Mouse (Mus musculus): ENCODE results near the gene Lrfn4. TPM values are rescaled to one million over a fixed set of nuclear protein-coding genes. Genes with fewer than 3 reads are reported as not detected.
A peak's percentile ranks its signal among the peaks of the same experiment; 100 is the strongest.

Gene Lrfn4
- polyA plus RNA-seq (2016; fragmentation: Nextera tagmentation; extraction: Ambion mirVana) = 12.1 and 15.4 TPM in 2 replicates

DNA sequence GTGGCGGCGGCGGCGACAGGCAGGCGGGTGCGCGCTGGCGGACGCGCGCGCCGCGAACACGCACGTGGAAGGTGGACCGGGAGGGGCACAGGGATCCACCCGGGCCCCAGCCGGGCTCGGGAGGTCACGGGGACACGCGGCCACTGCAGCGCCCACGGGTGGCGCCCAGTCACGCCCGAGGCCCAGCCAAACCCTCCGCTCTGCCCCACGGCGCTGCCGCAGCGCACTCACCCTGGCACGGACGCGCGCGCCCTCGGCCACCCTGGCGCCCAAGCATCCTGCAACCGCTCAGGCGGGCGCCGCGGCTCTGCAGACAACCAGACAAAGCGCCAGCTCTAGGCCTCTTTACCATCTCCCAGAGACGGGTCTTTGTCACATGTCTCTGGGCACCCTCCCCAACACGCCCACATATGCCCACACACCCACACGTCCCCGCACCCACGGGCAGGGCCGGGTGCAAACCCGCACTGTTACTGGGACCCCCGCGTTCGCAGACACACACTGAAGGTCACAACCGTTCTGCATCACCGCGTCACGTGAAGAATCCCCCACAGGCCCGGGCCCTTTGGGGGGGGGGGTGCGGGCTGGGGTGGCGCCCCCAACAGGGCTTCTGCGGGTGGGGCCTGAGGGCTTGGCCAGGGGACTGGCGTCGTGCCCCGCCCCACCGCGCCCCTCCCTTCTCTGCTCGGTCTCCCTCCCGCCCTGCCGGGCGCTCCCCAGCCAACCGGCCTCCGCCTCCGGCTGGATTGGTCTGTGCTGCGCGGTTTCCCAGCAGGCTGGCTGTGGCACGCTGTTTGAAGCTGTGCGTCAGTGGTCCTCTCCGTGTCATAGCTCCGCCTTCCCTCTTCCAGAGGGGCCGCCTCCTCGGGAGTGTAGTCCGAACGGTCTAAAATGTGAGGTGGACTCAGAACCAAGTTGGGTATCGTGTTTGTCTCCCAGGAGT lies at the start of gene Lrfn4:
Gene Lrfn4, minus strand, starts transcription at position 517 of the 943 bp plus-strand sequence.
- H3K9ac ChIP-seq (replicated peaks) = peak within 1 kb of the TSS; percentile 97
- H3K27me3 ChIP-seq = no peaks in the 10 kb centered on the region
- H3K9me3 ChIP-seq = no peaks in the 10 kb centered on the region
- WGBS = under 1% methylated on average over 78 of the region's 87 CpGs
- H3K27ac ChIP-seq = peak within 1 kb of the TSS; percentile 94
- H3K4me1 ChIP-seq (replicated peaks) = peaks cover 36% of the 10 kb centered on the region
- peaks cover 45% of the 10 kb centered on the region for H3K36me3 ChIP-seq
- H3K4me3 ChIP-seq (replicated peaks) = peak within 1 kb of the TSS; percentile 93
- ATAC-seq (ENCODE audit: insufficient number of reproducible peaks, insufficient read depth, low FRiP score, low TSS enrichment, low read depth) = peak; percentile 92
- peak within 1 kb of the TSS; percentile 76 for H3K4me2 ChIP-seq

DNA sequence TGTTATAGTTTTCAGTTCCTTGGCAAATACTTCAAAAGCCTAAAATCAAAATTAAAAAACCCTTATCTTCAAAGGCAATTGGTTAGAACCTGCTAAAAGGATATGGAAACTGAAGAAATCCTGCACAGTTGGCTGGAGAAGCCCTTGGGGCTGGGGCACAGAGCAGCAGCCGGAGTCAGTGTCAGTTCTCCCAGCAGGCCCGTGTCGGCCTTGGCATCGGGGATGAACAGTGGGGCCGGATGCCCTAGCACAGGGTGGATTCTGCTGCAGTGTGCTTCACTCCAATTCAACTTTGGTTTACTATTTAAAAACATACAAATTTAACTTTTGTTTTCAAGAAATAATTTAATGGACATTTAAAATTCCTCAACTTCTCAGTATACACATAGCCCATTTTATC lies 42.7 kb upstream of the Lrfn4 start:
- H3K4me1 ChIP-seq (replicated peaks) = no peaks in the 10 kb centered on the region
- WGBS = 89% methylated on average over 5 of the region's 5 CpGs
- H3K9ac ChIP-seq (replicated peaks) = no peak overlapping the region
- H3K4me2 ChIP-seq = no peak overlapping the region
- H3K36me3 ChIP-seq = no peaks in the 10 kb centered on the region
- no peaks in the 10 kb centered on the region for H3K9me3 ChIP-seq
- H3K4me3 ChIP-seq (replicated peaks) = no peak overlapping the region
- ATAC-seq (ENCODE audit: insufficient number of reproducible peaks, insufficient read depth, low FRiP score, low TSS enrichment, low read depth) = no peak
- H3K27ac ChIP-seq = no peak overlapping the region
- no peaks in the 10 kb centered on the region for H3K27me3 ChIP-seq

DNA sequence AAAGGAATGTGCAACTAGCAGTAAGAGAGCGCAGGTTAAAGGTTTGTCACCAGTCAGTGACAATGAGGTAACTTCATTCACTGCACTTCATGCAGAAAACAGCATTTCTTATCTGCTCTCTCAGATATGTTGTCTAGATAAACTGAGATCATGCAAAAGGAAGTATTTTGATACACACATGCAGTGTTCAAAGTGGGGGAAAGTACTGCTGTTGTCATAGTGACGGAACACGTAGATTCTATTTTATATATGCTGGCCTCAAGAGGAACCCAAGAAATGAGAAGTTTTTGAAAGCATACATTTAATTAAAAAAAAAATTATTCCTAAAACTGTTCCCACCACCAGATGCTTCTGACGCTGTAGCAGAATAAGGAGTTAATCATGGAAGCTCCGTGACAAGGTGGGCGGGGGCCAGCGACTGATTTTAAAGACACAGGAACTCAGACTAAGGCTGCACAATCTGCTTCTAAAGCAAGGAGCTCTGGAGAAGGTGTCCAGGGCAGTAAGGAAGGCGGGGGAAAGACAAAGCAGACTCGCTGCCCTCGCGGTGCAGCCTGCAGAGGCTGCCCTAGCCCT lies 31.5 kb upstream of the Lrfn4 start:
- no peaks in the 10 kb centered on the region for H3K4me1 ChIP-seq (replicated peaks)
- no peak overlapping the region for H3K27ac ChIP-seq
- H3K27me3 ChIP-seq = no peaks in the 10 kb centered on the region
- no peak for ATAC-seq (ENCODE audit: insufficient number of reproducible peaks, insufficient read depth, low FRiP score, low TSS enrichment, low read depth)
- no peak overlapping the region for H3K4me2 ChIP-seq
- H3K4me3 ChIP-seq (replicated peaks) = no peak overlapping the region
- no peaks in the 10 kb centered on the region for H3K9me3 ChIP-seq
- 81% methylated on average over 11 of the region's 11 CpGs for WGBS
- no peaks in the 10 kb centered on the region for H3K36me3 ChIP-seq
- no peak overlapping the region for H3K9ac ChIP-seq (replicated peaks)

DNA sequence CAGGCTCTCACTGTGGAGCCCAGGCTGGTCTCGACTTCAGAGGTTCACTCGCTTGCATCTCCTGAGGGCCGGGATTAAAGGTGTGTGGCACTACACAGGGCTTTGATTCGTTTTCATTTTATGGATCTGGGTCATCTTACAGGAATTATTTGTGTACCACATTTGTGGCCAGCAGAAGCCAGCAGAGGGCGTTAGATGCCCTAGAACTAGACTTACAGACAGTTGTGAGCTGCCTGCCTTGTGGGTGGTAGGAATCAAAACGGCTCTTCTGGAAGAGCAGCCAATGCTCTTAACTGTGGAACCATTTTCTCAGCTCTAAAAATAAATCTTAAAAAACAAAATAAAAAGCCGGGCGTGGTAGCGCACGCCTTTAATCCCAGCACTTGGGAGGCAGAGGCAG lies 28.8 kb upstream of the Lrfn4 start:
- no peaks in the 10 kb centered on the region for H3K4me1 ChIP-seq (replicated peaks)
- H3K9ac ChIP-seq (replicated peaks) = no peak overlapping the region
- H3K27me3 ChIP-seq = peaks cover 3% of the 10 kb centered on the region; the same call in 1 of the 2 replicates
- no peak overlapping the region for H3K4me3 ChIP-seq (replicated peaks)
- WGBS = 41% methylated on average over 10 of the region's 10 CpGs
- ATAC-seq (ENCODE audit: insufficient number of reproducible peaks, insufficient read depth, low FRiP score, low TSS enrichment, low read depth) = no peak
- no peaks in the 10 kb centered on the region for H3K36me3 ChIP-seq
- no peak overlapping the region for H3K27ac ChIP-seq
- no peak overlapping the region for H3K4me2 ChIP-seq
- no peaks in the 10 kb centered on the region for H3K9me3 ChIP-seq

DNA sequence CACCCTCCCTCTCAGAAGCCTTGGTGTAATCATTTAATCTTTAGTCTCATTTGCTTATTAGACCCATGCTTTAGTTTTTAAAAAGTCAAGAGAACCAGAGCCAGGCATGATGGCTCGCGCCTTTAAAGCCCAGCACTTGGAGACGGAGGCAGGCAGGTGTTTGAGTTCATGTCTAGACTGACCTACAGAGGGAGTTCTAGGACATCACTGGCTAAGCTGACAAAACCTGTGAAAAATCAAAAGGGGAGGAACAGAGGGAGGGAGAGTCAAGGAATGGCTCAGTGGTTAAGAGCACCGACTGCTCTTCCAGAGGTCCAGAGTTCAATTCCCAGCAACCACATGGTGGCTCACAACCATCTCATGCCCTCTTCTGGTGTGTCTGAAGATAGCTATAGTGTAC lies 20.5 kb upstream of the Lrfn4 start:
- H3K27ac ChIP-seq = no peak overlapping the region
- WGBS = 70% methylated on average over 4 of the region's 4 CpGs
- H3K9me3 ChIP-seq = no peaks in the 10 kb centered on the region
- ATAC-seq (ENCODE audit: insufficient number of reproducible peaks, insufficient read depth, low FRiP score, low TSS enrichment, low read depth) = no peak
- no peak overlapping the region for H3K4me3 ChIP-seq (replicated peaks)
- no peaks in the 10 kb centered on the region for H3K36me3 ChIP-seq
- H3K9ac ChIP-seq (replicated peaks) = no peak overlapping the region
- H3K27me3 ChIP-seq = 0 out of 2 replicates have a peak, but pooled peaks cover 4% of the 10 kb centered on the region
- no peaks in the 10 kb centered on the region for H3K4me1 ChIP-seq (replicated peaks)
- no peak overlapping the region for H3K4me2 ChIP-seq

DNA sequence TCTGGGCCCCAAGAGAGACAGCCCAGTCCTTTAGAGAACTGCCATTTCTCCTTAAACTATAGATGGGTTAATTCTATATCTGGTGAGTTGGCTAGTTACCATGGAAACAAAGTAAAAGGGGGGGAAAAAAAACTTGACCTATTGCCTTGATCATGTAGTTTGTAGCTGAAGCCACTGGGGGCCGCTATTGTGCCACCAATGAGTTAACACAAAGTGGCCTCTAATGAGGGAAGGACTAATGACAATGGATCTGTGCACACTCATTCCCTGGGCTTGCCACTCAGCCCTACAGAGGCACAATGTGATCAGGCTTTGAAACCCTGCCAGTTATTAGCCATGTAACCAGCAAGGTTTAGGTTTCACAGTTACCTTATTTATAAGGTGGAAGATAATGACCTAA lies 13.4 kb upstream of the Lrfn4 start:
- no peak for ATAC-seq (ENCODE audit: insufficient number of reproducible peaks, insufficient read depth, low FRiP score, low TSS enrichment, low read depth)
- Histone ChIP-seq H3K4me2 (no peak overlapping the region), H3K9ac (replicated peaks) (no peak overlapping the region), H3K4me1 (replicated peaks) (peaks cover 28% of the 10 kb centered on the region), H3K27ac (no peak overlapping the region), H3K4me3 (replicated peaks) (no peak overlapping the region), H3K36me3 (peaks cover 3% of the 10 kb centered on the region), H3K9me3 (no peaks in the 10 kb centered on the region), H3K27me3 (no peaks in the 10 kb centered on the region)
- WGBS = 0% methylated on average over 1 of the region's 1 CpGs

DNA sequence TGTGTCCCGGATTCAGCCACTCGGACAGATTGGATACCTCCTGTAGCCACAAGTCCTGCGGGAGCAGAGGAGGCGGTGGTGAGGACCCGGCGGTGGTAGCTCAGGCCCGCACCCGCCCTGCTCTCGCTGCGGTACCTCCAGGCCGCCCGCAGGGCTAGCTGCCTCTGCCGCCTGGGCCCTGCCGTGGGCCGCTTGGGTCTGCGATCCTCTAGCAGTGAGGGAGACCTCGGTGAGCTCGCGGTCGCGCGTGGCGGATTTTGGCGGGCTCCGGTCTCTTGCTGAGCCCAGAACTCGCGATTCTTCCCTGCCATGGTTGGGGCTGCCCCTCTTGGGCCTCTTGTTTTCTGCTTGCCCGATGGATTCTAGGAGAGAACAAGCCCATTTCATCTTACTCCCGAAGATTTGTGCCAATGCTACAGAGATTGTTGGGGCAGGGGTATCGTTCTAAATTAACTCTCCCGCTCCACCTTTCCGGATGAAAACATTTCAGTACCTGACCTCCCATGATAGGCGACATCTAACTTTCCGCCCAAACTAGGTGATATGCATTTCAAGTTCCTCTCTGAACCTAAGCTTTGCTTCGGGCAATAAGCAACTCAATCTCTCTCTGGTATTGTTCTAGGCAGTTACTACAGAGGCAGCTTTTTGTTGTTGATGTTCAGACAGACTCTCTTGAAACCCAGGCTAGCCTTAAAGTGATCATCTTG lies 10.5 kb upstream of the Lrfn4 start:
- Histone ChIP-seq H3K36me3 (peaks cover 32% of the 10 kb centered on the region), H3K4me1 (replicated peaks) (peaks cover 28% of the 10 kb centered on the region), H3K4me3 (replicated peaks) (peak overlapping the region; percentile 90), H3K27ac (peak overlapping the region; percentile 92), H3K4me2 (peak overlapping the region; percentile 82), H3K9ac (replicated peaks) (peak overlapping the region; percentile 94), H3K9me3 (no peaks in the 10 kb centered on the region), H3K27me3 (no peaks in the 10 kb centered on the region)
- 2% methylated on average over 35 of the region's 35 CpGs for WGBS
- ATAC-seq (ENCODE audit: insufficient number of reproducible peaks, insufficient read depth, low FRiP score, low TSS enrichment, low read depth) = peak; percentile 41; the same call in 1 of the 2 replicates

DNA sequence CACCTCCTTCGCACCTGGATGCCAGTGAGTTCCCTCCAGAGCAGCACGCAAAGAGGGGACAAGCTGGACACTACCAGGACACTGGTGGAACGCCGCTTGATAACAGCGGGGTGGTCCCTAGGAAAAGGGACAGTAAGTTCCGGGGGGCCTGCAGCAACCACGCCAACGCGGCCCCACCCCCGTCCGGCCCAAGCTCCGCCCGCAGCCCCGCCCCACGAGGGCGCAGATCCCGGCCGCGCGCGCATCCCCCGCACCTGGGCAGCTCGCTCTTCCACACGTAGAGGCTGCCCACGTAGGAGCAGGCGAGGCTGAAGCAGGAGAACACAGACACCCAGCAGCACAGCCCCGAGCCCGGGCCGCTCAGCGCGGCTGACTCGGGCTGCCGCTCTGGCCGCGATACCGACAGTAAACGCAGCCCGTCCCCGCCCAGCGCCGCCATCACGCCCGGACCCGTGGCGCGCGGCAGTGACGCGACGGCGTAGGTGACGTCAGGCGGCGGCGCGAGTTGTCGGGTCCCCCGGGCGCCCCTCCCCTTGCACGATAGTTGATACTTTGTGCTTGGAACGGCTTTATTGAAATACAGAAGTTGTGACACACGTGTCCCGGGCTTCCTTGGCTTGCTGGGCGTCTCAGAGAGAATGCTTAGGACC lies 9.8 kb upstream of the Lrfn4 start, which contains the start of gene Rce1:
Gene Rce1, minus strand, starts transcription at position 463 of the 650 bp plus-strand sequence.
- under 1% methylated on average over 63 of the region's 64 CpGs for WGBS
- Histone ChIP-seq H3K9ac (replicated peaks) (peak within 1 kb of the TSS; percentile 94), H3K36me3 (peaks cover 39% of the 10 kb centered on the region), H3K9me3 (no peaks in the 10 kb centered on the region), H3K27ac (peak within 1 kb of the TSS; percentile 92), H3K4me1 (replicated peaks) (peaks cover 28% of the 10 kb centered on the region), H3K4me2 (peak within 1 kb of the TSS; percentile 82), H3K27me3 (no peaks in the 10 kb centered on the region), H3K4me3 (replicated peaks) (peak within 1 kb of the TSS; percentile 90)
- ATAC-seq (ENCODE audit: insufficient number of reproducible peaks, insufficient read depth, low FRiP score, low TSS enrichment, low read depth) = peak; percentile 80

DNA sequence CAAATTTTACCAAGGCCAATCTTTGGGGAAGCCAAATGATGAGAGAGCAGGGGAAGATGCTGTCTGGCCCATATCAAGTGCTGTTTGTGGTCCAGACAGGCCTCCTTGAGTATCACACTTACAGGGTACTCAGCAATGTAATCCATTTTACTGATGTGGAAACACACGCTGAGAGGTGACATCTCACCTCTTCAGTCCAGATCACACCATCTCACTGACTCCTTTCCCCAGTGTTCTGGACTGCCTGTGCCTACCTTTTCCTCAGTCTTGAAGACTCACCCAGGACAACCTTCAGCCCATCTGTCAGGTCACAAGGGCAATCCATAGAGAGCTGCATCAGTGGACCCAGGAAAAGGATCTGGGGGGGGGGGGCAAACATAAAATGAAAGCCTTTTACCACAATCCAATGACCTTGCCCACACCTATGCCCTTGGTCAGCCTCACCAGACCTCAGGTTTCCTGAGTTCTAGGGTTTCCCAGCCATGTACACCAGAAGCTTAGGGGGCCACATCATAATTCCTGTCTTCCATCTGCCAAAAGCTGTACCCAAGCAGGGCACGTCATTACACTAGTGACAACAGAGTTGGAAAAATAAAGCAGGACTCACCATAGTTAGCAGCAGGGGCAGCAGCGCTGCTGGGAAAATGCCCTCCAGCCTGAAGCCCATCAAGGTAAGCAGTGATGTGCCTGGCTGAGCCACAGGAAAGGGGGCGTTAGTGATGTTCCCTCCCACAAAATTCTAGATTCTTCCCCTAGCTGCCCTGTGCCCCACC lies 9.1 kb upstream of the Lrfn4 start:
- peak overlapping the region; percentile 90 for H3K4me3 ChIP-seq (replicated peaks)
- H3K4me2 ChIP-seq = peak overlapping the region; percentile 82
- peak; percentile 4; the same call in 1 of the 2 replicates for ATAC-seq (ENCODE audit: insufficient number of reproducible peaks, insufficient read depth, low FRiP score, low TSS enrichment, low read depth)
- 34% methylated on average over 4 of the region's 4 CpGs for WGBS
- H3K27ac ChIP-seq = peak overlapping the region; percentile 92
- H3K27me3 ChIP-seq = no peaks in the 10 kb centered on the region
- no peaks in the 10 kb centered on the region for H3K9me3 ChIP-seq
- peaks cover 43% of the 10 kb centered on the region for H3K36me3 ChIP-seq
- peaks cover 28% of the 10 kb centered on the region for H3K4me1 ChIP-seq (replicated peaks)
- H3K9ac ChIP-seq (replicated peaks) = peak overlapping the region; percentile 94

DNA sequence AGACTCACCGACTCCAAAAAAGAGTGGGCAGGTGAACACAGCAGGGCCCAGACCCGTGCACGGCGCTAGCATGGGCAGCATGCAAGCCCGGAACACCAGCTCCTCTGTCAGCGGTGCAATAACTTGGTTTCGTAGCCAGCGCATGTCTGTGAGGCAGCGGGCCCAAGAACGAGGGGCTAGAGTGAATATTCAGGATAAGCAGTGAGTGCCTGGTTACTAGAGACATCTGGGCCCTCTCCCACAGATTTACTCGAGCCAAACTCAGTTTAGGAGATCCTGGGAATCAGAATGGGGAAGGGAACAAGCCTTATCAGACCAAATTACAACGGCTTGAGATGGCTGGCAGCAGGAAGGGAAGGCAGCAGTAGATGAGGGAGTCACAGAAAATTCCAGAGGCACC lies 8.5 kb upstream of the Lrfn4 start:
- H3K9me3 ChIP-seq = no peaks in the 10 kb centered on the region
- H3K4me2 ChIP-seq = 0 out of 2 replicates have a peak overlapping the region, but pooled peaks have one; percentile 82
- WGBS = 94% methylated on average over 12 of the region's 12 CpGs
- H3K4me3 ChIP-seq (replicated peaks) = no peak overlapping the region; the same call in 1 of the 2 replicates
- ATAC-seq (ENCODE audit: insufficient number of reproducible peaks, insufficient read depth, low FRiP score, low TSS enrichment, low read depth) = no peak
- H3K27ac ChIP-seq = no peak overlapping the region
- H3K4me1 ChIP-seq (replicated peaks) = peaks cover 28% of the 10 kb centered on the region
- 0 out of 2 replicates have a peak overlapping the region, but pooled peaks have one; percentile 94 for H3K9ac ChIP-seq (replicated peaks)
- H3K36me3 ChIP-seq = peaks cover 43% of the 10 kb centered on the region
- no peaks in the 10 kb centered on the region for H3K27me3 ChIP-seq
